Mouse (Mus musculus) forebrain, embryonic 16.5 days (tissue): ENCODE results near the gene Nes. TPM values are rescaled to one million over a fixed set of nuclear protein-coding genes. Genes with fewer than 3 reads are reported as not detected.

Experiments used
- ATAC-seq: fragments of 200-750 bp; cut with Nextera tagmentation; 2 replicates; pipeline ENCODE4 v1.8.0; 2017; ENCODE audit warnings: mild to moderate bottlenecking, moderate library complexity
- H3K27ac ChIP-seq: fragments of 300-500 bp; sonication (generic); 2 replicates; pipeline ENCODE4 v1.5.1; 2014; ENCODE audit warnings: low read length, control low read depth
- H3K27me3 ChIP-seq: fragments of 300-500 bp; sonication (generic); replicated peaks from 2 replicates; pipeline ENCODE4 v1.6.1; 2014; ENCODE audit warnings: low read length; ENCODE audit not compliant: control insufficient read depth, insufficient read depth
- H3K36me3 ChIP-seq: fragments of 300-500 bp; sonication (generic); 2 replicates; pipeline ENCODE4 v1.6.1; 2014; ENCODE audit not compliant: control insufficient read depth, insufficient read depth
- H3K4me1 ChIP-seq: fragments of 300-500 bp; sonication (generic); replicated peaks from 2 replicates; pipeline ENCODE4 v1.6.1; 2014; ENCODE audit warnings: low read length; ENCODE audit not compliant: control insufficient read depth, insufficient read depth
- H3K4me2 ChIP-seq: fragments of 300-500 bp; sonication (generic); 2 replicates; pipeline ENCODE4 v1.6.1; 2014; ENCODE audit warnings: mild to moderate bottlenecking, low read length, control low read depth
- H3K4me3 ChIP-seq: fragments of 300-500 bp; sonication (generic); replicated peaks from 2 replicates; pipeline ENCODE4 v1.5.1; 2014; ENCODE audit warnings: mild to moderate bottlenecking, low read length, control low read depth
- H3K9ac ChIP-seq: fragments of 300-500 bp; sonication (generic); replicated peaks from 2 replicates; pipeline ENCODE4 v1.6.1; 2014; ENCODE audit warnings: low read depth, low read length, control low read depth
- H3K9me3 ChIP-seq: fragments of 300-500 bp; sonication (generic); 2 replicates; pipeline ENCODE4 v1.6.1; 2016; ENCODE audit warnings: low read length; ENCODE audit not compliant: control insufficient read depth
- WGBS: fragments of 180-500 bp; shearing (Covaris S2); extraction: QIAGEN DNeasy Blood & Tissue Kit; methylation state at CpG from one replicate; pipeline ENCODE4 v1.1.7; 2014; 5-methylcytosine and 5-hydroxymethylcytosine counted together
- polyA plus RNA-seq: library from polyadenylated mRNA; unstranded; fragments of >200 nt; fragmentation: Nextera tagmentation; extraction: Ambion mirVana; gene quantifications from 2 replicates; pipeline ENCODE4 v1.2.1, GENCODE M21; 2015

Gene Nes
- polyA plus RNA-seq, 1 experiment from 2014 or later, result 35.7 TPM

- peak; percentile 78 for ATAC-seq
- peak overlapping the region; percentile 85 for H3K4me2 ChIP-seq
- H3K9ac ChIP-seq, result peak overlapping the region; percentile 40
- H3K9me3 ChIP-seq, result no peaks in the 10 kb centered on the region
- H3K4me3 ChIP-seq, result peak overlapping the region; percentile 53
- H3K4me1 ChIP-seq, result peaks cover 13% of the 10 kb centered on the region
- peaks cover 59% of the 10 kb centered on the region for H3K27me3 ChIP-seq
- H3K36me3 ChIP-seq, result no peaks in the 10 kb centered on the region
- WGBS, result under 1% methylated on average over 66 of the region's 66 CpGs
- H3K27ac ChIP-seq, result no peak overlapping the region
Measured at GRCm38 (mm10) chr3:88022322-88023191, 51.7 kb downstream of the Nes start.

- ATAC-seq, result peak; percentile 71
- peak overlapping the region; percentile 85 for H3K4me2 ChIP-seq
- H3K27ac ChIP-seq, result no peak overlapping the region
- under 1% methylated on average over 80 of the region's 81 CpGs for WGBS
- H3K4me3 ChIP-seq, result peak overlapping the region; percentile 53
- H3K4me1 ChIP-seq, result peaks cover 13% of the 10 kb centered on the region
- peak overlapping the region; percentile 40 for H3K9ac ChIP-seq
- H3K27me3 ChIP-seq, result peaks cover 59% of the 10 kb centered on the region
- peaks cover 3% of the 10 kb centered on the region; the same call in 1 of the 2 replicates for H3K9me3 ChIP-seq
- no peaks in the 10 kb centered on the region for H3K36me3 ChIP-seq
Measured at GRCm38 (mm10) chr3:88023192-88024074, 52.6 kb downstream of the Nes start.

GRCm38 (mm10) chr3:88026823-88027222 lies 55.9 kb downstream of the Nes start:
- 62% methylated on average over 7 of the region's 7 CpGs for WGBS
- no peak for ATAC-seq
- H3K9me3 ChIP-seq, result peaks cover 3% of the 10 kb centered on the region; the same call in 1 of the 2 replicates
- no peak overlapping the region for H3K27ac ChIP-seq
- no peaks in the 10 kb centered on the region for H3K36me3 ChIP-seq
- H3K9ac ChIP-seq, result no peak overlapping the region
- H3K27me3 ChIP-seq, result peaks cover 47% of the 10 kb centered on the region
- H3K4me3 ChIP-seq, result no peak overlapping the region
- peaks cover 13% of the 10 kb centered on the region for H3K4me1 ChIP-seq
- H3K4me2 ChIP-seq, result no peak overlapping the region

GRCm38 (mm10) chr3:88027434-88028186 lies 56.7 kb downstream of the Nes start, which contains the start of gene Hapln2:
Gene Hapln2 (minus strand): TSS chr3:88027583.
- no peak within 1 kb of the TSS for H3K4me3 ChIP-seq
- H3K36me3 ChIP-seq, result no peaks in the 10 kb centered on the region
- ATAC-seq, result no peak
- WGBS, result 55% methylated on average over 5 of the region's 5 CpGs
- H3K4me1 ChIP-seq, result peaks cover 13% of the 10 kb centered on the region
- no peak within 1 kb of the TSS for H3K27ac ChIP-seq
- no peak within 1 kb of the TSS for H3K9ac ChIP-seq
- no peak within 1 kb of the TSS for H3K4me2 ChIP-seq
- H3K27me3 ChIP-seq, result peaks cover 40% of the 10 kb centered on the region
- H3K9me3 ChIP-seq, result peaks cover 3% of the 10 kb centered on the region; the same call in 1 of the 2 replicates

Other genes with a start within 250 kb of the Nes start
- gene Lrrc71, start 222.5 kb upstream of the Nes start, polyA plus RNA-seq, result 0.71 and 0.92 TPM in 2 replicates
- 1.1 and 2.1 TPM in 2 replicates for gene Ntrk1, start 175.9 kb upstream of the Nes start, polyA plus RNA-seq
- gene Insrr, start 174.1 kb upstream of the Nes start, polyA plus RNA-seq, result 0.52 and 0.57 TPM in 2 replicates
- 6.9 and 7.4 TPM in 2 replicates for gene Pear1, start 146.8 kb upstream of the Nes start, polyA plus RNA-seq
- gene Sh2d2a, start 124.3 kb upstream of the Nes start, polyA plus RNA-seq, result not detected in 2 replicates
- 13.8 and 16.4 TPM in 2 replicates for gene Prcc, start 85.5 kb upstream of the Nes start, polyA plus RNA-seq
- 186 and 212 TPM in 2 replicates for gene Hdgf, start 64.8 kb upstream of the Nes start, polyA plus RNA-seq
- gene Mrpl24, start 51.6 kb upstream of the Nes start, polyA plus RNA-seq, result 63.4 and 64.3 TPM in 2 replicates
- gene Isg20l2, start 40.8 kb upstream of the Nes start, polyA plus RNA-seq, result 43.5 and 49.4 TPM in 2 replicates
- 18.4 and 23.5 TPM in 2 replicates for gene Rrnad1, start 40.4 kb upstream of the Nes start, polyA plus RNA-seq
- 18.9 and 19.4 TPM in 2 replicates for gene Crabp2, start 22.4 kb upstream of the Nes start, polyA plus RNA-seq
- 34.8 and 43.6 TPM in 2 replicates for gene Bcan, start 29.2 kb downstream of the Nes start, polyA plus RNA-seq
- 0.25 and 0.35 TPM in 2 replicates for gene Hapln2, start 56.5 kb downstream of the Nes start, polyA plus RNA-seq
- gene Gpatch4, start 72.0 kb downstream of the Nes start, polyA plus RNA-seq, result 32.5 and 36.3 TPM in 2 replicates
- gene Naxe, start 87.4 kb downstream of the Nes start, polyA plus RNA-seq, result 164 and 168 TPM in 2 replicates
- not detected in 2 replicates for gene Ttc24, start 107.2 kb downstream of the Nes start, polyA plus RNA-seq
- gene Iqgap3, start 110.9 kb downstream of the Nes start, polyA plus RNA-seq, result 7.5 and 7.8 TPM in 2 replicates
- gene Mef2d, start 171.3 kb downstream of the Nes start, polyA plus RNA-seq, result 25.1 and 28.3 TPM in 2 replicates